Mouse (Mus musculus) intestine, embryonic 14.5 days (tissue): ENCODE measurements around the gene Relb. TPM values are rescaled to one million over a fixed set of nuclear protein-coding genes. Genes with fewer than 3 reads are reported as not detected.

Experiments used
- ATAC-seq: fragments of 200-750 bp; cut with Nextera tagmentation; replicated peaks from 2 replicates; pipeline ENCODE4 v1.8.0; 2017; ENCODE audit warnings: low read depth, moderate number of reproducible peaks, moderate TSS enrichment, moderate library complexity; ENCODE audit not compliant: low FRiP score, low TSS enrichment
- DNase-seq: peaks from one replicate; pipeline ENCODE4 v3.0.0-alpha.2; 2018; ENCODE audit warnings: low spot score
- H3K27ac ChIP-seq: fragments of 300-500 bp; sonication (generic); 2 replicates; pipeline ENCODE4 v1.5.1; 2014; ENCODE audit warnings: low read depth, mild to moderate bottlenecking, control low read depth
- H3K27me3 ChIP-seq: fragments of 300-500 bp; sonication (generic); replicated peaks from 2 replicates; pipeline ENCODE4 v1.6.1; 2014; ENCODE audit warnings: low read length, control low read depth; ENCODE audit not compliant: control insufficient read depth, insufficient read depth
- H3K36me3 ChIP-seq: fragments of 300-500 bp; sonication (generic); 2 replicates; pipeline ENCODE4 v1.6.1; 2014; ENCODE audit warnings: low read length, control low read depth; ENCODE audit not compliant: control insufficient read depth, insufficient read depth
- H3K4me1 ChIP-seq: fragments of 300-500 bp; sonication (generic); replicated peaks from 2 replicates; pipeline ENCODE4 v1.6.1; 2014; ENCODE audit warnings: low read length, control low read depth, mixed read lengths; ENCODE audit not compliant: control insufficient read depth, insufficient read depth
- H3K4me2 ChIP-seq: fragments of 300-500 bp; sonication (generic); 2 replicates; pipeline ENCODE4 v1.6.1; 2014; ENCODE audit warnings: low read length
- H3K4me3 ChIP-seq: fragments of 300-500 bp; sonication (generic); 2 replicates; pipeline ENCODE4 v1.5.1; 2014; ENCODE audit warnings: low read depth, low read length, control low read depth, mixed read lengths
- H3K9ac ChIP-seq: fragments of 300-500 bp; sonication (generic); 2 replicates; pipeline ENCODE4 v1.6.1; 2014; ENCODE audit warnings: mild to moderate bottlenecking, low read length
- H3K9me3 ChIP-seq: fragments of 300-500 bp; sonication (generic); 2 replicates; pipeline ENCODE4 v1.6.1; 2016; ENCODE audit warnings: low read length, control low read depth; ENCODE audit not compliant: control insufficient read depth
- WGBS: fragments of 180-500 bp; shearing (Covaris S2); extraction: QIAGEN DNeasy Blood & Tissue Kit; methylation state at CpG from one replicate; pipeline ENCODE4 v1.1.7; 2014; 5-methylcytosine and 5-hydroxymethylcytosine counted together
- polyA plus RNA-seq: library from polyadenylated mRNA; unstranded; fragments of >200 nt; fragmentation: Nextera tagmentation; extraction: Ambion mirVana; gene quantifications from 2 replicates; pipeline ENCODE4 v1.2.1, GENCODE M21; 2014

The Relb gene
- polyA plus RNA-seq, 1 experiment from 2014 or later: 9.5 TPM

- no peak for ATAC-seq
- Histone ChIP-seq H3K4me2 (no peak overlapping the region), H3K4me1 (peaks cover 13% of the 10 kb centered on the region), H3K4me3 (no peak overlapping the region), H3K27ac (no peak overlapping the region), H3K27me3 (no peaks in the 10 kb centered on the region), H3K9me3 (no peaks in the 10 kb centered on the region), H3K36me3 (peaks cover 2% of the 10 kb centered on the region; the same call in 1 of the 2 replicates), H3K9ac (no peak overlapping the region)
- WGBS: 87% methylated on average over 2 of the region's 2 CpGs
- no peak for DNase-seq
Measured at GRCm38 (mm10) chr7:19667434-19667833, 38.2 kb upstream of the Relb start.

DNA sequence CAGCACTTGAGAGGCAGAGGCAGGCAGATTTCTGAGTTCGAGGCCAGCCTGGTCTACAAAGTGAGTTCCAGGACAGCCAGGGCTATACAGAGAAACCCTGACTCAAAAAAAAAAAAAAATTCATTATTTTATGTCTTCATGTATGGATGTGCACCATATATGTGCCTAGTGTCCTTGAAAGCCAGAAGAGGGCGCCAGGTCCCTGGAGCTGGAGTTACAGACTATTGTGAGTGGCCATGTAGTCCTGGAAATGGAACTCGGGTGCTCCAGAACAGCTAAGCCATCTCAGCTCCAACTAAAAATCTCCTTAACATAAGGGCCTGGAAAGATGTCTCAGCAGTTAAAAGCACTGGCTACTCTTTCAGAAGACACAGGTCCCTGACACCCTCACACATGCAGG, 37.5 kb upstream of the Relb start:
- H3K36me3 ChIP-seq: peaks cover 8% of the 10 kb centered on the region; the same call in 1 of the 2 replicates
- ATAC-seq: no peak
- peaks cover 13% of the 10 kb centered on the region for H3K4me1 ChIP-seq
- H3K9ac ChIP-seq: no peak overlapping the region
- no peak overlapping the region for H3K4me3 ChIP-seq
- WGBS: 64% methylated on average over 3 of the region's 3 CpGs
- no peak for DNase-seq
- H3K27ac ChIP-seq: no peak overlapping the region
- H3K27me3 ChIP-seq: no peaks in the 10 kb centered on the region
- H3K9me3 ChIP-seq: no peaks in the 10 kb centered on the region
- H3K4me2 ChIP-seq: no peak overlapping the region

DNA sequence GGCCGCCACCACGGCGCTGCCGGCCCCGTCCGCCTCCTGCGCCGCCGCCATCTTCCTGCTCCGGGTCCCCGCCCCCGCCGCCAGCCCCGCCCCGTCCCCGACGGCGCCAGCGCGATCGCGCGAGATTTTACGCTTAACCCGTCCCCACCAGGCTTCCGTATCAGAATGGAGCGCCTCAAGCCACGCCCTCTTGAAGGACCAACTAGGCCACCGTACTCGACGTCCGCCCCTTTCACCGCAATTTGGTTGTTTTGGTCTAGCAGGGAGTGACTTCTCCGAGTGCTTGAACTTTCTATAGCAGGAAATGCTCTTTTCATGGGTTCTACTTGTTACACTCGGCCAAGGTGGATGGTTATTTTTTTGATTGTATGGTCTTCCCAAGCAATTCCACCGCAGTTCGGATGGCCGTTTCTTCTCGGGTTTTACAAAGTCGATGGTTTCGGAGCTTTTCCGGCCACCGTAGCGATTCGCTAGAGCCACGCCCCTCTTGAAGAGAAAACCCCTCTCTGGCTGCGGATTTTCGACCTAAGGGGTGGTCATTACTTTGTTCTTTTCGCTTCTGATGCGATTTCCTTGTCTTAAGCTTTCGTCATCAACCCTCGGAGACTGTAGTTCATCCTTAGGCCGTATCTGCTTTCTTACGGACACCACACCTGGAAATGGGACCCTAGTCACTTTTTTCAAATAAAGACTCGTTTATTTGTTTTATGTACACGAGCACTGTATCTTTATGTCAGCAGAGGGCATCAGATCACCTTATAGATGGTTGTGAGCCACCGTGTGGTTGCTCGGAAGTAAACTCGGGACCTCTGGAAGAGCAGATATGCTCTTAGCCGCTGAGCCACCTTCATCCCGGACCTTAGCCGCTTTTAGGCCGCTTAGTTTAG, 36.0 kb upstream of the Relb start, which contains the start of gene Clptm1:
Gene Clptm1, minus strand, starts transcription at position 79 of the 887 bp plus-strand sequence.
- no peaks in the 10 kb centered on the region for H3K27me3 ChIP-seq
- peak within 1 kb of the TSS; percentile 89 for H3K4me3 ChIP-seq
- H3K9me3 ChIP-seq: no peaks in the 10 kb centered on the region
- peaks cover 13% of the 10 kb centered on the region; the same call in 1 of the 2 replicates for H3K36me3 ChIP-seq
- peaks cover 13% of the 10 kb centered on the region for H3K4me1 ChIP-seq
- peak; percentile 96 for DNase-seq
- peak within 1 kb of the TSS; percentile 87 for H3K4me2 ChIP-seq
- ATAC-seq: peak; percentile 91
- peak within 1 kb of the TSS; percentile 92 for H3K27ac ChIP-seq
- WGBS: under 1% methylated on average over 55 of the region's 63 CpGs
- peak within 1 kb of the TSS; percentile 91 for H3K9ac ChIP-seq

DNA sequence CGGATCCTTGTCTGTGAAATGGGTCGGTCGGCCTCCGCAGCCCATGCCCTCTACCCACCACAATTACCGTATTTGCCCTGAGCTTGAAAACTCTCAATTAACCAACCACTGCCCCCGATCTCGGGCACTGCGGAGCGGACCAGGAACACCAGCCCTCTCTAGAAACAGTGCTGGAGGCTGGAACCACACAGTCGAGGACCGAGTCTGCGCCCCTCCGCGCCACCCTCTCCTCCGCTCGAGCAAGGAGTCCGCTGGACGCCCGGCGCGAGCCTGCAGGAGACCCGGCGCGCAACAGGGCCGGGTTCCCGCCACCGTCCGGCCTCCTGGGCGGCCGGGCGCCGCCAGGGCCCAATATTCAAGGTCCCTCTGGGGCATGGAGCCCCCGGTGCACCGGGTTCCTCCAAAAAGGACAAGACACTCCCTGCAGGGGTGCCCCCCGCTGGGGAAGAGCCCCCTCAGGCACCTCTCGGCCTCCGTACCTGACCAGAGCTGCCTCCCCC, 35.3 kb upstream of the Relb start:
- DNase-seq (no peak), ATAC-seq (no peak; the same call in 1 of the 2 replicates)
- Histone ChIP-seq H3K9ac (peak overlapping the region; percentile 91), H3K4me2 (peak overlapping the region; percentile 87), H3K27ac (0 out of 2 replicates have a peak overlapping the region, but pooled peaks have one; percentile 44), H3K4me3 (peak overlapping the region; percentile 89), H3K36me3 (peaks cover 19% of the 10 kb centered on the region; the same call in 1 of the 2 replicates), H3K27me3 (no peaks in the 10 kb centered on the region), H3K4me1 (peaks cover 13% of the 10 kb centered on the region), H3K9me3 (no peaks in the 10 kb centered on the region)
- WGBS: under 1% methylated on average over 37 of the region's 37 CpGs

DNA sequence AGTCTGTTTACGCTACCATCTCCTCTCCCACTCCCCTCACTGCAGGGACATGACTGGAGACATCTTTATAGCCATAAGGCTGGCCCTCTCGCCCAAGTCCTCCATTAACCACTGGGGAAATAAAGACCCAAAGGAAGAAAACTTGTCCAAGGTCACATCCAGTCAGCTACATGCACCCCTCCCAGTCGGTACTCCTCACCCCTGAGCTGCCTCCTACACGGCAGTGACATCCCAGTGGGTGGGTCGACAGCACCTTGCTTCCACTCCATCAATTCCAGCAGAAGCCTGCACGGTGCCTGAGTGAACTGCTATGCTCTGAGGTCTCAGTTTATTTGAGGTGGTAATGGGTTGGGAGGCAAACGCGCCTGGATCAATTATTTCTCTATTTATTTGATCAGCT, 34.7 kb upstream of the Relb start:
- H3K9ac ChIP-seq: peak overlapping the region; percentile 91
- no peak for ATAC-seq

DNA sequence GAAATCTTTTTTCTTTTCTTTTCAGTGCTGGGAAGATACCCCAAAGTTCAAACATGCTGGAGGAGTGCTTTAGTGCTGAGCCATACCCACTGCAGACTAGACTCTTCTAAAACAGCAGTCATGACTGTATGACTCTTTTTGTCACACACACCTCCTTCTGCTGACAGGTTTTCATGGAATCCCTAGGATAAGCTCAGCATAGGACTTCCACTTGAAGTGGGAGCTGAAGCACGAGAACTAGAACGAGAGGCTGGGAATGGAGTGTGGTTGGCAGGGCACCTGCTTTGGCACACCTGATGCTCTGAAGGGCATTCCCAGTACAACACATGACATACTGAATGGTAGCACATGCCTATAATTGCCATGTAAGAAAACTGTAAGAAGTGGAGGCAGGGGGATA, 23.4 kb upstream of the Relb start:
- H3K27me3 ChIP-seq: no peaks in the 10 kb centered on the region
- H3K27ac ChIP-seq: no peak overlapping the region
- H3K9ac ChIP-seq: no peak overlapping the region
- 88% methylated on average over 2 of the region's 2 CpGs for WGBS
- no peaks in the 10 kb centered on the region for H3K4me1 ChIP-seq
- H3K4me3 ChIP-seq: no peak overlapping the region
- ATAC-seq (no peak), DNase-seq (no peak)
- no peaks in the 10 kb centered on the region for H3K9me3 ChIP-seq
- no peak overlapping the region for H3K4me2 ChIP-seq
- peaks cover 74% of the 10 kb centered on the region for H3K36me3 ChIP-seq

More for the DNA sequence above, 34.7 kb upstream of the Relb start:
- no peaks in the 10 kb centered on the region for H3K9me3 ChIP-seq
- H3K36me3 ChIP-seq: peaks cover 23% of the 10 kb centered on the region
- no peaks in the 10 kb centered on the region for H3K27me3 ChIP-seq
- DNase-seq: no peak
- H3K27ac ChIP-seq: no peak overlapping the region
- 11% methylated on average over 8 of the region's 8 CpGs for WGBS
- peak overlapping the region; percentile 87 for H3K4me2 ChIP-seq
- H3K4me1 ChIP-seq: peaks cover 13% of the 10 kb centered on the region
- H3K4me3 ChIP-seq: peak overlapping the region; percentile 89

- Histone ChIP-seq H3K9ac (no peak overlapping the region), H3K4me3 (no peak overlapping the region), H3K9me3 (no peaks in the 10 kb centered on the region), H3K4me2 (no peak overlapping the region), H3K27me3 (no peaks in the 10 kb centered on the region), H3K4me1 (no peaks in the 10 kb centered on the region), H3K27ac (no peak overlapping the region), H3K36me3 (peaks cover 85% of the 10 kb centered on the region)
- no peak for DNase-seq
- WGBS: 87% methylated on average over 6 of the region's 6 CpGs
- ATAC-seq: no peak
Measured at GRCm38 (mm10) chr7:19651063-19651786, 22.0 kb upstream of the Relb start.

DNA sequence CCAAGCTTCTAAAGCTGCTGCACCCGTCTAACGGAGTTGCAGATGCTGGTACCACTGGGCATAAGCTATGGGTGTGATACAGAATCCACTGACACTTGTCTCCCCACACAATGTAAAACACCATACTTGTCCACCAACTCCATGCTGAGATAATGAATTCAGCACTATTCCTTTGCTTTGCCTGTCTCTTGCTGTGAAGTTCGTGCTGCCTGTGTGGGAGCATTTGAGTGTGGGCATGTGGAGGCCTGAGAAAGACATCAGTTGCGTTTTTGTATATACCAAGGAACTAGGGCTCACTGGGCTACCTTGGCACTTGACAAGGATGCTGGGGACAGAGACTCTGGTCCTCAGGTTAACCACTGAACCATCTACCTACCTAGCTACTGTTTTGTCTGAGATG, 12.0 kb upstream of the Relb start:
- H3K36me3 ChIP-seq: peaks cover 96% of the 10 kb centered on the region
- H3K27me3 ChIP-seq: no peaks in the 10 kb centered on the region
- H3K27ac ChIP-seq: no peak overlapping the region
- DNase-seq: no peak
- no peaks in the 10 kb centered on the region for H3K4me1 ChIP-seq
- no peak overlapping the region for H3K4me3 ChIP-seq
- ATAC-seq: no peak
- H3K4me2 ChIP-seq: no peak overlapping the region
- 91% methylated on average over 4 of the region's 4 CpGs for WGBS
- H3K9me3 ChIP-seq: no peaks in the 10 kb centered on the region
- H3K9ac ChIP-seq: no peak overlapping the region
